Mouse (Mus musculus) ovary, postnatal 10 days (tissue): ENCODE measurements around the gene Ankrd34a.

Experiments
- DNase-seq: peaks from one replicate; pipeline ENCODE4 v3.0.0; 2022; ENCODE audit warnings: low spot score

Gene Ankrd34a

GRCm38 (mm10) chr3:96563267-96563666 lies 33.2 kb upstream of the Ankrd34a start:
- no peak for DNase-seq

- no peak for DNase-seq
Measured at GRCm38 (mm10) chr3:96563911-96564632, 32.4 kb upstream of the Ankrd34a start.

GRCm38 (mm10) chr3:96564633-96565032 lies 31.8 kb upstream of the Ankrd34a start:
- no peak for DNase-seq

GRCm38 (mm10) chr3:96565105-96565504 lies 31.3 kb upstream of the Ankrd34a start:
- no peak for DNase-seq

- no peak for DNase-seq
Measured at GRCm38 (mm10) chr3:96566661-96567450, 29.6 kb upstream of the Ankrd34a start.

GRCm38 (mm10) chr3:96568605-96569004 lies 27.8 kb upstream of the Ankrd34a start:
- DNase-seq: no peak

- DNase-seq: no peak
Measured at GRCm38 (mm10) chr3:96569506-96569905, 26.9 kb upstream of the Ankrd34a start.

GRCm38 (mm10) chr3:96569966-96570605 lies 26.4 kb upstream of the Ankrd34a start:
- DNase-seq: no peak

- no peak for DNase-seq
Measured at GRCm38 (mm10) chr3:96570643-96571042, 25.8 kb upstream of the Ankrd34a start.

GRCm38 (mm10) chr3:96571336-96571735 lies 25.1 kb upstream of the Ankrd34a start:
- no peak for DNase-seq

GRCm38 (mm10) chr3:96571896-96572698 lies 24.3 kb upstream of the Ankrd34a start:
- no peak for DNase-seq

- no peak for DNase-seq
Measured at GRCm38 (mm10) chr3:96573611-96574511, 22.6 kb upstream of the Ankrd34a start.

- no peak for DNase-seq
Measured at GRCm38 (mm10) chr3:96575272-96575984, 21.0 kb upstream of the Ankrd34a start.

- no peak for DNase-seq
Measured at GRCm38 (mm10) chr3:96576005-96576658, 20.3 kb upstream of the Ankrd34a start.

GRCm38 (mm10) chr3:96576690-96577541 lies 19.5 kb upstream of the Ankrd34a start, which contains the start of gene Gm16253:
Gene Gm16253 (plus strand): TSS chr3:96576984.
- peak; percentile 81 for DNase-seq

- DNase-seq: no peak
Measured at GRCm38 (mm10) chr3:96577566-96577965, 18.9 kb upstream of the Ankrd34a start.

GRCm38 (mm10) chr3:96578561-96579238 lies 17.7 kb upstream of the Ankrd34a start:
- no peak for DNase-seq

GRCm38 (mm10) chr3:96579239-96579750 lies 17.1 kb upstream of the Ankrd34a start:
- DNase-seq: no peak
